Mouse (Mus musculus) brain, embryonic 14.5 days (tissue): ENCODE measurements around the gene Slc6a20a. TPM values are rescaled to one million over a fixed set of nuclear protein-coding genes. Genes with fewer than 3 reads are reported as not detected.

Source experiments
- DNase-seq: peaks from one replicate; pipeline ENCODE4 v3.0.0-alpha.2; 2011; ENCODE audit warnings: low read depth
- CTCF ChIP-seq: fragments of 200-500 bp; IDR thresholded peaks from 2 replicates; pipeline ENCODE4 v1.5.1; 2012; ENCODE audit warnings: inconsistent platforms, mild to moderate bottlenecking, moderate library complexity, borderline replicate concordance; ENCODE audit not compliant: insufficient read depth, insufficient read length; ENCODE audit errors: extremely low read depth
- POLR2A ChIP-seq: fragments of 200-500 bp; IDR thresholded peaks from 2 replicates; pipeline ENCODE4 v1.6.1; 2012; ENCODE audit warnings: mild to moderate bottlenecking, inconsistent platforms, borderline replicate concordance; ENCODE audit not compliant: poor library complexity, insufficient read depth, insufficient read length, severe bottlenecking; ENCODE audit errors: extremely low read depth
- polyA plus RNA-seq: library from polyadenylated mRNA; depleted of rRNA; stranded (reverse); fragments of >200 nt; gene quantifications from 2 replicates; pipeline ENCODE4 v1.2.3, GENCODE M21; 2012; rRNA removed

Gene Slc6a20a
- 6.1 and 8.7 TPM in 2 replicates for polyA plus RNA-seq

DNA sequence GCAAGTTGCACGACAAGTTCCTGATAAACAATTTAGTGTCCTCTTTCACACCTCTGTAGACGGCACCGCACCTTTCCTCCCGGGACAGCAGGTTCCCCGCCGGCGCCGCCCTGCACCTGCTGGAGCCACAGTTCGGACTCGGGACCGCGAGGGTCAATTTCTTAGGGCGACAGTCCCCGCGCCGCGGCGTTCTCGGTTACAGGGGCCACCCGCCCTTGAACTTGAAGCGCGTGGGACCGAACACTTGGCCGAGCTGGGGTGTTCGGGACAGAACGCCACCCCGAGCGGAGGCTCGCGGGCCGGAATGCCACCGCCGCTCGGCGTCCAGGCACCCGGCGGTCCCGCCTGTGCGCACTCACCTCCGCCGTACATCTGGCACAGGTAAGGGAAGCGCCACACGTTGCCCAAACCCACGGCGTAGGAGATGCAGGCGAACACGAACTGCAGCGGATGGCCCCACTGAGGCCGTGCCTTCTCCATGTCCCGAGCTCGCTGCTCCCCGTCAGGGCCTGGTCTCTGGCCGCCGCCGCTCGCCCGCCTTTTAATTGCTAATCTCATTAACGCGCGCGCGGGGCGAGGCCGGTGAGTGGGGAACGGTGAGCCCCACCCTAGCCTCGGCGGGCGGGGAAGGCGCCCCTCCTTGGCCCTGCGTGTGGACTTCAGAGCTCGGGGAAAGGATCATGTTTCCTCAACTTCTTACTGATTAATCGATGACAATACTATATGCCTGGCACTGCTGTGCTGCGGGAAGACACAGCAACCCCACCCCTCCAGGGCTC, at the start of gene Slc6a20a, which contains the start of gene Ccr9:
TSS of gene Slc6a20a (minus strand) at position 559 of the 779 bp plus-strand sequence.
TSS of gene Ccr9 (plus strand) at position 113 of the 779 bp plus-strand sequence.
- TF ChIP-seq POLR2A (no peak), CTCF (no peak)
- DNase-seq, result peak; percentile 29

DNA sequence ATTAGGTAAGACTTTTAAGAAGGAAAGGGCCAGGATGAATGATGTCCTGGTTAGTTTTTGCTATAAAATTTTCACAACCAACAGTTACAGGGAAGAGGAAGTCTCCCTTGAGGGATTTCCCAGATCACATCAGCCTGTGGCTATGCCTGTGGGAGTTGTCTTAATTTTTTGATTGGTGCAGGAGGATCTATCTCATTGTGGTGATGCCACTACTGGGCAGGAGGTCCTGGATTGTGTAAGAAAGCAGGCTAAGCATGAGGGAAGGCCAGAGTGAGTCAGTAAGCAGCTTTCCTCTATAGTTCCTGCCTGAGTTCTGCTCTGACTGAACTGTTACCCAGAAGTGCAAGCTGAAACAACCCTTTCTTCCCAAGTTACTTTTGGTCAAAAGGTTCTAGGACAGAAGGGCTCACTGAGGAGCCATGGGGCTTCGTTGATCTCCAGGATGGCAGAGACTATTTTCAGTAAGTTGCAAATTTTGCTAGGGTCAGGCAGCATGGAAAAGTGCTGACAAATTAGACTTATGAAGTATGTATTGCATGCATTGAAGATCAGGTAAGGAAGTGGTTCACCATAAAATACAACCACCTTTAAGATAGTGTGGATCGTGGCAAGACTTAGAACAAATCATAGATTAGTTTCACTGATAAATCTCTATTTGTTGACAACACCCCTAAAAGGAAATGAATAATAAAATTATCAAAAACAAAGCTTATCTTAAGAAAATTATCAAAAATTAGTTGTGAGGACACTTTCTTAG, 44.2 kb upstream of the Slc6a20a start:
- DNase-seq, result no peak
- TF ChIP-seq POLR2A, result no peak
- TF ChIP-seq CTCF, result no peak

DNA sequence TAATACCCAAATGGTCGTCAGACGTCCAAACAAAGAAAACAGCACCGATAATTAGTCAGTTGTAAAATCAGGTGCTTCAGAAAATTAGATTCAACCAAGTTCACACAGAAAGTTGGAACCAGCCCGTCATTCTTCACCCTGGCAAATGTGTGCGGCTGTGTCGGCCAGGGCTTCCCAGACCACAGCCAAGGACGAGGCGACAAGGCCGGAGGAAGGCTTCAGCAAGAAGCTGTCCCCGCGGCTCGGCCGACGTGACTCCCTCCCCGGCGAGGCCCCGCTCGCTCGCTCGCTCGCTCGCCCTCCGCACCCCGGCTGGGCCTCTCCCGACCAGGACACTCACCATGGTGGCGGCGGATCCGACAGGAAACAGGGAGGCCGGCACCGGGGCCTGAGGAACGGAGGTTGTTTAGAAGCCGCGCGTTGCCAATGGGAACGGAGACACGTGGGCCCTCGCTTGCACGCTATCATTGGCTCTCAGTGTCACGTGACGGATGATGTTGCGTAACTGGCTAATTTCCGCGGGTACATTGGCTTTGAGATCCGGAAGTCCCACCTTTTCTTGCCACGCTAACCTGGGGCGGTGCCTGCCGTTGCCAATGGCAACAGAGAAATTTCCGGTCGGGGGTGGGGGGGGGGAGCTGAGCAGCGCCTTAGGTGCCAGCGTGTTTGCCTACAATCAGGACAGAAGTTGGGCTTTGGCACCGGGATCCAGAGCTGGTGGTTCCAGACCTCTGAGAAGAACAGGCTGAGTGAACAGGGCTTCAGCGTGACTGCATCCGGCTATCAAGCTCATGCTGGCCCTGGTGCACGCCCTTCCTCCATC, 38.7 kb upstream of the Slc6a20a start, which contains the start of gene Lztfl1:
TSS of gene Lztfl1 (minus strand) at position 512 of the 823 bp plus-strand sequence.
- DNase-seq, result peak; percentile 100
- TF ChIP-seq POLR2A (peak; percentile 20; the same call in 1 of the 2 replicates), CTCF (no peak)

- TF ChIP-seq CTCF, result no peak
- no peak for TF ChIP-seq POLR2A
Observed at GRCm38 (mm10) chr9:123716301-123716700, 37.6 kb upstream of the Slc6a20a start.

DNA sequence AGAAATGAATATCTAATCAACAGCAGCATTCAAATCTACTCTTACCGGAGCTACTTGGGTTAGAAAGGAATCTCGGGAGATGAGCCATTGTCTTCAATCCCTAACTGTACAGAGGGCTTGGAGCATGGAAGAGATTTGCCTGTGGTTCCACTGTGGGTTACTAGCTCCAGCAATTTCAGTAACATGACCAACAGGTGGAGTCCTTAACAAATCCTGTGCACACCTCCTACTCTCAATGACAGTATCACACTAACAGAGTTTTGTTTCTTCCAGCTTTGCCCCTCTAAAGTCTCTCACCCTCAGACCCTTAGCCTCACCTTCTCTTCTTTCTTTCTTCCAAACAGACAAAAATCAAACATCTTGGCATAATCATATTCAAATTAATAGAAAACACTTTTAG, 34.4 kb upstream of the Slc6a20a start:
- TF ChIP-seq CTCF (no peak), POLR2A (no peak)
- DNase-seq, result no peak

More at GRCm38 (mm10) chr9:123716301-123716700, 37.6 kb upstream of the Slc6a20a start:
- no peak for DNase-seq

- DNase-seq, result no peak
- TF ChIP-seq POLR2A, result no peak
- TF ChIP-seq CTCF, result no peak
Observed at GRCm38 (mm10) chr9:123709226-123709625, 30.5 kb upstream of the Slc6a20a start.

GRCm38 (mm10) chr9:123701822-123702221, 23.1 kb upstream of the Slc6a20a start:
- no peak for DNase-seq
- no peak for TF ChIP-seq POLR2A
- no peak for TF ChIP-seq CTCF

- no peak for DNase-seq
- TF ChIP-seq CTCF (no peak), POLR2A (no peak)
Observed at GRCm38 (mm10) chr9:123695634-123696302, 17.1 kb upstream of the Slc6a20a start.

GRCm38 (mm10) chr9:123688227-123688626, 9.5 kb upstream of the Slc6a20a start:
- no peak for TF ChIP-seq POLR2A
- no peak for TF ChIP-seq CTCF
- no peak for DNase-seq

DNA sequence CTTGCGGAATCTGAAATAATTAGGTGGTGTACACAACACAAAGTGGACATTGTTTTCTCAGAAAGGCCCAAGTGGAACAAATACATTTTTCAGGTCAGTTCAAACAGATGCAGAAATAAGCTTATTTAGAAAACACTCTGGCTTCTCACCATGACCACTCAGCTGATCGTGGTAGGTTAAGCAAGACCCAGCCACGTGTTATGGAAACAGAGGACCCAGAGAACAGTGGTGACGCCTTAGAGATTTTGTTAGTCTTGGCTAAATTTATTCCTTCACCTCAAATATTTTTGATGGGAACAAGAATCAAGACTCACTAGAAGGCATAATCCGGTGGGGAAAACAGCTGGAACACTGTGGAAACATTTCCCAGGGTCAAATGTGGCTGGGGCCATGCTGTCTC, 7.5 kb upstream of the Slc6a20a start:
- DNase-seq, result peak; percentile 35
- no peak for TF ChIP-seq POLR2A
- TF ChIP-seq CTCF, result no peak
